Mouse (Mus musculus) small intestine, adult 2 months (tissue): Measurements from ENCODE around the gene Dhx34. TPM values are rescaled to one million over a fixed set of nuclear protein-coding genes. Genes with fewer than 3 reads are reported as not detected.

Experiments used
- H3K27ac ChIP-seq: fragments of 200-500 bp; 2 replicates; pipeline ENCODE4 v1.5.1; 2012; ENCODE audit warnings: low read depth, low read length, control low read depth, inconsistent platforms; ENCODE audit not compliant: insufficient read depth
- H3K27me3 ChIP-seq: fragments of 200-500 bp; 2 replicates; pipeline ENCODE4 v1.6.1; 2012; ENCODE audit warnings: mild to moderate bottlenecking, moderate library complexity, low read length, inconsistent platforms; ENCODE audit not compliant: control insufficient read depth, insufficient read depth
- H3K36me3 ChIP-seq: fragments of 200-500 bp; 2 replicates; pipeline ENCODE4 v1.6.1; 2012; ENCODE audit warnings: mild to moderate bottlenecking, low read length, control low read depth, inconsistent platforms; ENCODE audit not compliant: control insufficient read depth, insufficient read depth
- H3K4me1 ChIP-seq: fragments of 200-500 bp; 2 replicates; pipeline ENCODE4 v1.6.1; 2012; ENCODE audit warnings: low read length, inconsistent platforms, mixed read lengths; ENCODE audit not compliant: control insufficient read depth, insufficient read depth, insufficient read length
- H3K4me3 ChIP-seq: fragments of 200-500 bp; 2 replicates; pipeline ENCODE4 v1.5.1; 2012; ENCODE audit warnings: low read depth, mild to moderate bottlenecking, control low read depth, inconsistent platforms, low read length, moderate library complexity
- CTCF ChIP-seq: fragments of 200-500 bp; IDR thresholded peaks from 2 replicates; pipeline ENCODE4 v1.5.1; 2012; ENCODE audit warnings: low read depth, mild to moderate bottlenecking, control low read depth, inconsistent platforms, low read length, moderate library complexity, mixed read lengths; ENCODE audit not compliant: insufficient replicate concordance, insufficient read length; ENCODE audit errors: extremely low read depth
- POLR2A ChIP-seq: fragments of 200-500 bp; IDR thresholded peaks from 2 replicates; pipeline ENCODE4 v1.6.1; 2012; ENCODE audit warnings: low read depth, mild to moderate bottlenecking, control low read depth, inconsistent platforms, low read length, moderate library complexity
- WGBS: fragments of 180-500 bp; shearing (Covaris S2); methylation state at CpG from one replicate; pipeline ENCODE4 v1.1.7; 2018; 5-methylcytosine and 5-hydroxymethylcytosine counted together
- polyA plus RNA-seq: library from polyadenylated mRNA; depleted of rRNA; stranded (reverse); fragments of >200 nt; gene quantifications from 2 replicates; pipeline ENCODE4 v1.2.3, GENCODE M21; 2012

Gene Dhx34
- polyA plus RNA-seq, 1 experiment: 28.7 TPM

- no peaks in the 10 kb centered on the region for H3K27me3 ChIP-seq
- 82% methylated on average over 6 of the region's 6 CpGs for WGBS
- no peak overlapping the region for H3K4me3 ChIP-seq
- no peaks in the 10 kb centered on the region for H3K36me3 ChIP-seq
- no peak overlapping the region for H3K27ac ChIP-seq
- H3K4me1 ChIP-seq: peaks cover 2% of the 10 kb centered on the region; the same call in 1 of the 2 replicates
- TF ChIP-seq CTCF (no peak), POLR2A (no peak)
These were observed 20.4 kb upstream of the Dhx34 start for GRCm38 (mm10) chr7:16242198-16242597.

- WGBS: 44% methylated on average over 11 of the region's 11 CpGs
- TF ChIP-seq POLR2A (no peak), CTCF (no peak)
- Histone ChIP-seq H3K27ac (peak overlapping the region; percentile 31; the same call in 1 of the 2 replicates), H3K4me1 (peaks cover 2% of the 10 kb centered on the region; the same call in 1 of the 2 replicates), H3K36me3 (no peaks in the 10 kb centered on the region), H3K4me3 (no peak overlapping the region), H3K27me3 (no peaks in the 10 kb centered on the region)
These were observed 19.9 kb upstream of the Dhx34 start for GRCm38 (mm10) chr7:16241787-16242186.

GRCm38 (mm10) chr7:16240978-16241303 is 19.1 kb upstream of the Dhx34 start:
- TF ChIP-seq POLR2A (no peak), CTCF (no peak)
- Histone ChIP-seq H3K36me3 (no peaks in the 10 kb centered on the region), H3K27me3 (no peaks in the 10 kb centered on the region), H3K4me1 (peaks cover 2% of the 10 kb centered on the region; the same call in 1 of the 2 replicates), H3K27ac (no peak overlapping the region), H3K4me3 (no peak overlapping the region)
- WGBS: 96% methylated on average over 1 of the region's 1 CpGs

- Histone ChIP-seq H3K27me3 (no peaks in the 10 kb centered on the region), H3K4me1 (peaks cover 2% of the 10 kb centered on the region; the same call in 1 of the 2 replicates), H3K4me3 (no peak overlapping the region), H3K36me3 (no peaks in the 10 kb centered on the region), H3K27ac (no peak overlapping the region)
- TF ChIP-seq CTCF: no peak
- 60% methylated on average over 7 of the region's 7 CpGs for WGBS
These were observed 18.6 kb upstream of the Dhx34 start for GRCm38 (mm10) chr7:16240281-16240977.

- Histone ChIP-seq H3K4me3 (no peak overlapping the region), H3K27ac (no peak overlapping the region), H3K27me3 (no peaks in the 10 kb centered on the region), H3K4me1 (peaks cover 2% of the 10 kb centered on the region; the same call in 1 of the 2 replicates), H3K36me3 (no peaks in the 10 kb centered on the region)
- 56% methylated on average over 9 of the region's 9 CpGs for WGBS
- TF ChIP-seq POLR2A (no peak), CTCF (no peak)
These were observed 17.7 kb upstream of the Dhx34 start for GRCm38 (mm10) chr7:16239554-16239997.

- Histone ChIP-seq H3K4me3 (no peak overlapping the region), H3K4me1 (no peaks in the 10 kb centered on the region), H3K36me3 (no peaks in the 10 kb centered on the region), H3K27ac (peak overlapping the region; percentile 63), H3K27me3 (no peaks in the 10 kb centered on the region)
- WGBS: 39% methylated on average over 5 of the region's 5 CpGs
- TF ChIP-seq CTCF: no peak
- TF ChIP-seq POLR2A: no peak
These were observed 8.0 kb upstream of the Dhx34 start for GRCm38 (mm10) chr7:16229869-16230268.

GRCm38 (mm10) chr7:16213986-16214385 is 7.9 kb downstream of the Dhx34 start:
- Histone ChIP-seq H3K4me3 (no peak overlapping the region), H3K27ac (no peak overlapping the region), H3K36me3 (peaks cover 37% of the 10 kb centered on the region), H3K27me3 (no peaks in the 10 kb centered on the region), H3K4me1 (no peaks in the 10 kb centered on the region; the same call in 1 of the 2 replicates)
- WGBS: 93% methylated on average over 9 of the region's 9 CpGs
- TF ChIP-seq CTCF (no peak), POLR2A (no peak)
